Mouse (Mus musculus): ENCODE measurements around the gene Pfdn6.

Gene Pfdn6

GRCm38 (mm10) chr17:33940206-33940805 is at the start of gene Pfdn6, which contains the start of gene Wdr46:
Pfdn6 (minus strand) TSS chr17:33940343.
Wdr46 (plus strand) TSS chr17:33940660.
- DNase-seq = peak; percentile 85

GRCm38 (mm10) chr17:33982136-33982535 is 42.0 kb upstream of the Pfdn6 start:
- DNase-seq = peak; percentile 84 to 85

DNA sequence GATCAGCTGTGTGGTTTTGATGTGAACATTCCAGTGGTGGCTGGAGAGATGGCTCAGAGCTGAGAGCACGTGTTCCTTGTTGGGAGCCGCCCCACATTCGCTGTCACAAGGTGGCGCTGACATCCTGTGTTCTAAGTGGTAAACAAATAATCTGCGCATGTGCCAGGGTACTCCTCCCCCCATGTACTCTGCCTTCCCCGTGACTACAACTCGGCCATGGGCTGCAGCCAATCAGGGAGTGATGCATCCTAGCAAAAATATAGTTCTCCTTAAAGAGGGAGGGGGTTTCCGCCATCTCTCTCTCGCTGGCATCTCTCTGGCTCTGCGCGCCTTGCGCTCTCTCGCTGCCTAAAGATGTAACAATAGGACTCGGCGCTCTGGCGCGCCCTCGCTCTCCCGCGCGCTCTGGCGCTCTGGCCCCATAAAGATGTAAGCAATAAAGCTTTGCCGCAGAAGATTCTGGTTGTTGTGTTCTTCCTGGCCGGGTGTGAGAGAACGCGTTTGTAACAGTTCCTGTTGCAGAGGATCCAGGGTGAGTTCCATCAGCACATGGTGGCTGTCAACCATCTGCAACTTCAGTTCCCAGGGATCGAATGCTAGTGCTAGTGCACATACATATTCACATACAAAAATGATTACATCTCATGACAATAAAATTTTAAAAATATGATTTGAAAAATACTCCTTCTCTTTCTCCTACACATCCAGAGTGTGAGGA is 41.2 kb upstream of the Pfdn6 start:
- peak; percentile 82 to 88 for DNase-seq

GRCm38 (mm10) chr17:33980181-33981035 is 40.3 kb upstream of the Pfdn6 start:
- no peak for DNase-seq

DNA sequence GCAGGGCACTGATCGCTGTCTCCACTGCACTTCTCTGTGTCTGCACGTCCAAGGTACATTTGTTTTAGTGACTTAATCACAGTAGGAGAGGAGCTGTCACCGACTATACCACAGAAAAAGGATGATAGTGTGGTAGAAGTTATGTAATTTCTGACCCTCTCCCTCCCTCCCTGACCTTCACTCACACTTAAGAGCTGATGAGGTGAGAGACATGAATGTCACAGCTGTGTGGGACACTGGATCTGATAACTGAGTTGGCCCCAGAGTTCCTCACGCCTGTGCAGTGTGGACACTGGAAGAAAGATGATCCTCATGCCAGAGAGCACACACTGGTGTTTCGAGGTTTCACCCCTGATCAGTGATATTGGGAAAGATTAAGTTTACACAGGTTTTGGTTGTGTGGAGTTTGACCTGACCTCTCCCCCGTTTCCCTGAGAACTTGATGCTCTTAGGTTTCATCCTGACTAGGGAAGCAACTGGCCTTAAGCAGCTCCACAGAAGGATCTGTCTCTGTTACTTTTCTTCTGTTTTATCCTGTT is 39.4 kb upstream of the Pfdn6 start:
- no peak for DNase-seq

GRCm38 (mm10) chr17:33978631-33979031 is 38.5 kb upstream of the Pfdn6 start:
- peak; percentile 95 to 97 for DNase-seq

GRCm38 (mm10) chr17:33977861-33978557 is 37.9 kb upstream of the Pfdn6 start:
- DNase-seq = peak in 1 of 2 experiments; percentile 34

DNA sequence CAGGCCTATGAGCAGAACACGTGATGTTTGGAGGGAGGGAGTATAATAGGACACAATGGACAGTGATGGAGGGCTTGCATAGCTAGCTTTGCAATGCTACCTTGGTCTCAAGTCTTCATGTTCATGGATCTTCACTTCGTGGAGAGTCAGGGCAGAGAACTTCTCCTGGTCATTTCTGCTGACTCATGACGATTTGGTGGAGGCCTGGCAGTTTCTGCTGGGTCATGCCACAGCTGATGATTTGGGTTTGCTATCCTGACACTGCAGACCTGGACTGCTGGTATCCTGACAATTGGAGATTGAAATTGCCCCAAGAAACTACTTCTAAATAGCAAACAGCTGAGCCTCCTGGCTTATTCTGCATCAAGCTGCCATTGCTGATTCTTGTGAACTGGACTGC is 33.4 kb upstream of the Pfdn6 start:
- DNase-seq = no peak

DNA sequence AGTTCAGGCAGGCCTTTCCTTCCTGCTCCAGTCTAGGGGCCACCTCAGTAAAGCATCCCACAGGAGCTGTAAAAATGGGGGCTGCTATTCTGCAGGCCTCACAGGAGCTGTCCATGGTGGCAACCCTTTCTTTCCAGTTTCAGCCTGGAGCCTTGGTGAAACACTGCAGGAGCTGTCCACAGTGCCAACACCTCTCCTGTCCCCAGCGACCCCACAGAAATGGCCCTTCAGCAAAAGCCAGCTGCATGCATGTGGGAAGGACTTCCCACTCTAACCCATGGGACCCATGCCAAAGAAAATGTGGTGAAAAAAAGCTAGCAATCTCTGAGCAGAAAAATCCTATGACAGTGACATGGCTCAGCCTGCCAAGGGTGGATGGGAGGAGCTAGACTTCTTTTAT is 32.5 kb upstream of the Pfdn6 start:
- DNase-seq = peak in 1 of 2 experiments; percentile 26

DNA sequence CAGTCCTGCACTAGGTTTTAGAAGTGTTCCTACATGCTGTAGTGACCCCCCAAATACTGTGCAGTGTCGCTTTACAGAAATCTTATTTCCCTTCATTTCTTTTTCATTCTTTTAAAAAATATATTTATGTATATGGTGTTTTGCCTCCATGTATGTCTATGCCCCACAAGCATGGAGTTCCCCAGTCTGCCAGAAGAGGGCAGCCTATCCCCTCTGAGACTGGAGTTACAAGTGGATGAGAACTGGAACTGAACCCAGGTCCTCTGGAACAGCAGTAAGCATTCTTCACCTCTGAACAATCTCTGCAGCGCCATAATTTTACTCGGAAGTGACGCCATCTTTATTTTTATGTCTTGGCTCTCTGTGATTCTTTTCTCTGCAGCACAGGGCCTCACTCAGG is 29.3 kb upstream of the Pfdn6 start:
- peak; percentile 62 to 67 for DNase-seq

GRCm38 (mm10) chr17:33968927-33969326 is 28.8 kb upstream of the Pfdn6 start:
- peak; percentile 82 to 83 for DNase-seq

- DNase-seq = peak; percentile 85 to 87
Measured at GRCm38 (mm10) chr17:33968489-33968888, 28.3 kb upstream of the Pfdn6 start.

DNA sequence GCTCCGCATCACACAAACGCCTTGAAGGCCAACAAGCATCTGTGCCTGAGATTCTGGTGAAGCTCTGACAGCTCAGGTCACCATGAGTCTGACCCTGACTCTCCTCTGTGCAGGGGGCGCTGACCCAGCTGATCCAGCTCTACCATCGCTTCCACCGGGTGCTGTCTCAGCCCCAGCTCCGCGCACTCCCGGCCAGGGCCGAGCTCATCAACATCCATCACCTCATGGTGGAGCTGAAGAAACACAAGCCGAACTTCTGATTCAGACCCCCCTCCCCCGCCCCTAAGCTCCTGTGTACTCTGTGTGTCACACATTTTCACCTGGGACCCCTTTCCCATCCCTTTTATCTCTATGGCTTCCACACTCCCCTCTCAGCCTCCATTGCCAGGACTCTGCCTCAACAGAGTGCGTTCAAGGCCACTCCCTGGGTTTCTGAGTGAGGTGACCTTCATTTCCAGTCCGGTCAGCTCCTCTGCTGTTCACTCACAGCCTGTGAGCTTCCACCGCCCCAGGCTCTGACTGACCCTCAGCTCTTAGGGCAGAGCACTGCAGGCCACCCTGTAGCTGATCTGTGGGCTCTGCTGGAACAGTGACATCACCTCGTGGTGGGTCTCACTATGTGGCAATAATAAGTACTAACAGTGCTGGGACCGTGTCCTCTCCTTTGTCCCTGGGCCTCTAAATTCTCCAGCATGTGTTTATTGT is 25.9 kb upstream of the Pfdn6 start:
- DNase-seq = no peak

DNA sequence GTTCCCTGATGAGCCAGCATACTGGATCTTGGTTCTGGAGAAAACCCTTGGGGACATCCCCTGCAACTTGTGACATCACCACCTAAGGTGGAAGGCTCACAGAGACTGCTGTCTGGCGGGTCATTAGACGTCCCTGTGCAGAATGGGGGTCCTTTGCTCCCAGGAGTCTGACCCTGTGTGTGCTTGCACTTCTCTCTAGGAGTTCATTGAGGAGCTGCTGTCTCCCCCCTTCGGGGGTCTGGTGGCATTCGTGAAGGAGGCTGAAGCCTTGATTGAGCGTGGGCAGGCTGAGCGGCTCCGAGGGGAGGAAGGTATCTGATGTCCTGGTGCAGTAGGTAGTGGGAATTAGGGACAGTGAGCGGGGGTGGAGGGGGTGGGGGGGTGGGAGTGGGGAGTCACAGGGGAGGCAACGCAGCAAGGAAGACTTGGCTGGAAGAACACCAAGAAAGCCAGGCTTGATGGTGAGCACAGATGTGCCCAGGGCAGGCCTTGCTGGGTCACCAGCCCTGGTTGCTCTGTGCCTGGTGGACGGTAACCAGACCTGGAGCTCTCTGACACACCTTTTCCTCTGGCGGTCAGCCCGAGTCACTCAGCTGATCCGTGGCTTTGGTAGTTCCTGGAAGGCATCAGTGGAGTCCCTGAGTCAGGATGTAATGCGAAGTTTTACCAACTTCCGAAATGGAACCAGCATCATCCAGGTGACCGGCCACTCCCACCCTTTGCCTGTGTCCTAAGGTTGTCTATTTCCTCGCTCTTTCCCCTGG is 25.1 kb upstream of the Pfdn6 start:
- DNase-seq = no peak

GRCm38 (mm10) chr17:33962876-33963275 is 22.7 kb upstream of the Pfdn6 start:
- DNase-seq = no peak

DNA sequence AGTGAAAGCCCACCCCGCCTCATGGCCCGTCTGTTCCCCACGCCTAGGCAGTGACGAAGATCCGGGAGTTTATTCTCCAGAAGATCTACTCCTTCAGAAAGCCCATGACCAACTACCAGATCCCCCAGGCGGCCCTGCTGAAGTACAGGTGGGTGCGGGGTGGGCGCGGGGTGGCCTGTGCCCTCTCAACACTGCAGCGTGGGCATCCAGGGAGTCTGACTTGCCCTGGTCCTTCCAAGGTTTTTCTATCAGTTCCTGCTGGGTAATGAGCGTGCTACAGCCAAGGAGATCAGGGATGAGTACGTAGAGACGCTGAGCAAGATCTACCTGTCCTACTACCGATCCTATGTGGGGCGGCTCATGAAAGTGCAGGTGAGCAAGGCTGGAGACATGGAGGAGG is 19.8 kb upstream of the Pfdn6 start:
- DNase-seq = no peak

GRCm38 (mm10) chr17:33959135-33959534 is 19.0 kb upstream of the Pfdn6 start:
- DNase-seq = no peak

GRCm38 (mm10) chr17:33958451-33958850 is 18.3 kb upstream of the Pfdn6 start:
- no peak for DNase-seq

- DNase-seq = no peak
Measured at GRCm38 (mm10) chr17:33957493-33957892, 17.4 kb upstream of the Pfdn6 start.

DNA sequence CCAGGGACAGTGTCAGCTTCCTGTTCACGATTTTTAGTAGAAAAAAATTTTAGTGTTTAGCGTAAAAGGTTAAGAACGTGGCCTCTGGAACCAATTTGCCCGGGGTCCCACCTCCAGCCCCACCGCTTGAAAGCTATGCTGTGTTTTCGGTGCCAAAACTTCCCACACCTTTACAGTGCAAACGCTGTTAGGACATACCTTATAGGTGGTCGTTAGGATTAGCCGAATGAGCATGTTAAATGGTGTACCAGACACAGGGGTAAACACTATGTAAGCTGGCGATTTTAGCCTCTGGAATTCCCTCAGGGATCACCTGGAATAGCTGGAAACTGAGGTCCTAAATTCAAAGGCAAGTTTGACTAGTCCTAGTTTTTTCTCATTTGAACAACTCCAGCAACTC is 16.2 kb upstream of the Pfdn6 start:
- no peak for DNase-seq

DNA sequence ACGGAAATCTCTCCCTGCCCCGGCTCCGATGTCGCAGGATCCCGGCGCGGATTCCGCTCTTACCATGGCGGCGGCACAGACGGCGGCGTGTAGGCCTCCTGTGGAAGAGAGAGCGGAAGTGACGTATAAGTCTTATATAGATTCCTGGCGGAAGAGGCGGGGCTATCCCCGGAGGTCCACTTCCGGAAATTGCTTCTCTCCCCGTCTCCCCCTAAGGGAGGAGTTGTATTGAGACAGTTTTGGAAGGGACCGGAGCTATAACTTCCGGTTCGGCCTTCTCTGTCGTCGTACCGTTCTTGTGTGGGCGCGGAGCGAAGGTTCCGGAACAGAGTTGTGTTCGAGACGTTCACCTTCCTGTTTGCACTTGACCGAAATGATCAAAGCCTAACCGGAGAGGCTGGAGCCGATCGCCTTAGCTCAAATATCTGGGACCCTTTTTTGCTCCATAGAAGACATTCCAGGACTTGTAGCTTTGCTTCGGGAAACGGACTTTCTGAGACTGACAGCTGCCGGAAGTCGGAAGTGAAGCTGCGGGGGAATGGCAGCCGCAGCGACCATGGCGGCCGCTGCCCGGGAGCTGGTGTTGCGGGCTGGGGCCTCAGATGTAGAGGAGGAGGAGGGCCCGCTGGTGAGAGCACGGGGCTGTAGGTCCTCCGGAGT is 15.5 kb upstream of the Pfdn6 start, which contains the start of the genes Vps52 and Rps18:
TSS of gene Vps52 (plus strand) at position 258 of the 660 bp plus-strand sequence.
TSS of gene Rps18 (minus strand) at position 447 of the 660 bp plus-strand sequence.
- DNase-seq = peak; percentile 98
